Mouse (Mus musculus) inflammation-experienced regulatory T-cells, adult 16 weeks (primary cell): ENCODE measurements around the gene Ino80. TPM values are rescaled to one million over a fixed set of nuclear protein-coding genes. Genes with fewer than 3 reads are reported as not detected.

ENCODE experiments used
- polyA plus RNA-seq: library from polyadenylated mRNA; unstranded; fragments of 100-300 nt; shearing (Covaris generic); gene quantifications from one replicate; pipeline ENCODE4 v1.2.1, GENCODE M21; 2017

Ino80 gene
- polyA plus RNA-seq = 5.0 TPM

DNA sequence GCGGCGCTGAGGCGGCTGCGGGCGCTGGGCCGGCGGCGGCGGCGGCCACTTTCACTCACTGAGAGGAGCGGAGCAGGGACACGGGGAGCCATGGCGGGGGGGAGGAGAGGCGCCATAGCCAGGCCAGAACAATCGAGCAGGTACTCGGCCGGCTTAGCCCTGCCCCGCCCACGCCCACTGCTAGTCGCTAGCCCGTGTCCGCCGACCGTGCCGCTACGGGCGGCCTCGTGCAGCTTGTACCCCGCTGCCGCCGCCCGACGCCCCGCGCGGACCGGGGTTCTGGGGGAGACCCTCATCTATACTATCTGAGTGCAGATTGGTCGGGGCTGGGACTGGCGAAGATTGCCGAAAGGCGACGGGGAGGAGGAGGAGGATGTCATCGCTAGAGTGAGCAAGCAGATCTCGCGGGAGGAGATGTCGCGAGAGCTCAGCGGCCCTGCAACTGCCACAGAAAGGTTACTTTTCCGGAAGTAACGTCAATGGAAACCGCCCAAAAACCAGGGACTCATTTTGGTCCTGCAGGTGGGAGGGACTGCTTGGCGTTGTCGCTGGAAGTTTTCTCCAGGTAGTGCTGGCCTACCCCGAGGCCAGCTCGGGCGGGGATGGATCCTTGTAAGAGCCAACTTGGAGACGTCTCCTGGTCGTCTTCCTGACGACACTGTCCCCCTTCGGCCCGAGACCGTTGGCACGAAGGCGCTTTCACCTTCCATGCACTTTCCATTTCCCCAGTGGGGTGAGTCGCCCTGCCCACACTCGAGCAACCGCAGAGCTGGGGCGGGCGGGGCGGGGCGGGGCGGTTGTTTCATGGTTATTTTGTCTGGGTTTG is at the start of gene Ino80:
Ino80 (minus strand) TSS at position 117 of the 826 bp plus-strand sequence.

DNA sequence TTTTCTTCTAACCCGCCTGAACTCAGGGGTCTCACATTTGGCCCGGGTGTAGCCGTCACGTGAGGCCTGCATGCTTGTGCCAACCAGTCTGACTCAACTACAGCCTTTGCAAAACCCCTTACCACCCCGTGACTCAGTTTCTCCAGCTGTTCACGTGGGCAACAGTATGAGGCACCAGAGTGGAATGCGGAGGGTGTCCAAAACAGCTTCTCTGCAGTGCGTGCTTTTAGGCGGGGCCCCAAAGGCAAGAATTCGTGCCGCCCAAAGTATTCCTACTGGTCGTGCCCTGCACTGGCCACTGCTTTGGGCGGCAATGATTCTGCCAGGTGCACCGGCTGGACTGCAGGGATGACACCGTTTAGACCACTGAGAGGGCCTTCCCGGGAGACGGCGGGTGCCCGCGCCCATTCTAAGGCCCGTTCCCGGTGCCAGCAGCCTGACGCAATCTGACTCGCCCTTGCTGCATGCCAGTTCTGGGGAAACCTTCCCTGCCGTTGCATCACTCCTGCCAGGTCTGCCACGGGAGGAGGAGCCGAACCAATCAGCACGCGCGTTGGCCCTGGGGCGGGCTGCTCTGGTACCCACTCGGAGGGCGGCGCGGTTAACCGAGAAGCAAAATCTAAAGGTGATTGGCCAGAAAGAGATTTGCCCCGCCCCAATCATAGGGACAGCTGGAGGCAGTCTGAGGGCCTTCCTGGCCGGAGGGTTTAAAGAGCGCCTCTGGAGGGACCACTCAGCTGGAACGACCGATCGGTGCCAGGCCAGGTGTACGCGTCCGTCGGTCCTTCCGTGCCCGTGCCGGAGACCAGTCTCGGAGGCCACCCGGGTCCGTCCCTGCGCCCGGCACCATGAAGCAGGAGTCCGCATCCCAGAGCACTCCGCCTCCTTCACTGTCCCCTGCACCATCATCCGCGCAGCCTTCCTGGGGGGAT is 126.7 kb downstream of the Ino80 start, which contains the start of gene Chac1:
Chac1 (plus strand) TSS at position 675 of the 932 bp plus-strand sequence.

DNA sequence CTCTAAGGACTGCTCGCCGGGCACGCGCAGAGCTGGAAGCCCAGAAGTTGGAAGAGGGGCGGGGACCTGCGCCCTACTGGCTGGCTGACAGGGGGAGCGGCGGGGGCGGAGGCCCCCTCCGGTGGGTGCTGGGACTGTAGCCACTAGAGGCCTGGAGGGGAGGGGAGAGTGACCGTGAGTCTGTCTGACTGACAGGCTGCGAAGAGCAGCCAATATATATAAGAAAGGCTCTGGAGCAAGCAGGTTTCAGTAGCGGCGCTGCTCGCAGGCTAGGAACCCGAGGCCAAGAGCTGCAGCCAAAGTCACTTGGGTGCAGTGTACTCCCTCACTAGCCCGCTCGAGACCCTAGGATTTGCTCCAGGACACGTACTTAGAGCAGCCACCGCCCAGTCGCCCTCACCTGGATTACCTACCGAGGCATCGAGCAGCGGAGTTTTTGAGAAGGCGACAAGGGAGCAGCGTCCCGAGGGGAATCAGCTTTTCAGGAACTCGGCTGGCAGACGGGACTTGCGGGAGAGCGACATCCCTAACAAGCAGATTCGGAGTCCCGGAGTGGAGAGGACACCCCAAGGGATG is 151.8 kb downstream of the Ino80 start, which contains the start of gene Dll4:
Dll4 (plus strand) TSS at position 217 of the 576 bp plus-strand sequence.

Other genes with a start within 250 kb of the Ino80 start
- gene Ppp1r14d, start 247.8 kb downstream of the Ino80 start, polyA plus RNA-seq = not detected
- 0.44 TPM for gene Spint1, start 240.3 kb downstream of the Ino80 start, polyA plus RNA-seq
- 0.56 TPM for gene Rhov, start 206.4 kb downstream of the Ino80 start, polyA plus RNA-seq
- 21.5 TPM for gene Vps18, start 188.9 kb downstream of the Ino80 start, polyA plus RNA-seq
- gene Dll4, start 151.9 kb downstream of the Ino80 start, polyA plus RNA-seq = not detected
- gene Chac1, start 126.5 kb downstream of the Ino80 start, polyA plus RNA-seq = 0.18 TPM
- not detected for gene Exd1, start 69.9 kb upstream of the Ino80 start, polyA plus RNA-seq
- 75.4 TPM for gene Chp1, start 70.0 kb upstream of the Ino80 start, polyA plus RNA-seq
- gene Nusap1, start 140.6 kb upstream of the Ino80 start, polyA plus RNA-seq = 8.9 TPM
- gene Oip5, start 140.8 kb upstream of the Ino80 start, polyA plus RNA-seq = 3.1 TPM
- 42.4 TPM for gene Ndufaf1, start 185.1 kb upstream of the Ino80 start, polyA plus RNA-seq
- gene Rtf1, start 197.4 kb upstream of the Ino80 start, polyA plus RNA-seq = 35.7 TPM